Mouse (Mus musculus) spleen, adult 2 months (tissue): ENCODE measurements at regions not wholly inside any gene's neighbourhood (a gene's known extent, or its start where the extent isn't known, plus 50 kb on each side); places are given as distances from the start of the nearest gene placed in this dataset.

Source experiments
- CTCF ChIP-seq: fragments of 200-500 bp; IDR thresholded peaks from 2 replicates; pipeline ENCODE4 v1.5.1; 2011; ENCODE audit warnings: mild to moderate bottlenecking, inconsistent platforms; ENCODE audit not compliant: insufficient read depth, insufficient read length, insufficient replicate concordance; ENCODE audit errors: extremely low read depth
- POLR2A ChIP-seq: fragments of 200-500 bp; IDR thresholded peaks from 2 replicates; pipeline ENCODE4 v1.6.1; 2011; ENCODE audit warnings: low read depth, low read length, inconsistent platforms

- TF ChIP-seq POLR2A (no peak), CTCF (no peak)
These were observed 90.0 kb upstream of the Mki67 start for GRCm38 (mm10) chr7:135806139-135806538.
